Mouse (Mus musculus): ENCODE measurements around the gene Cd300a.

Cd300a gene

GRCm38 (mm10) chr11:114866486-114867360 is 23.1 kb upstream of the Cd300a start:
- in situ Hi-C loops (cut with MboI, MseI), result no loop called here

DNA sequence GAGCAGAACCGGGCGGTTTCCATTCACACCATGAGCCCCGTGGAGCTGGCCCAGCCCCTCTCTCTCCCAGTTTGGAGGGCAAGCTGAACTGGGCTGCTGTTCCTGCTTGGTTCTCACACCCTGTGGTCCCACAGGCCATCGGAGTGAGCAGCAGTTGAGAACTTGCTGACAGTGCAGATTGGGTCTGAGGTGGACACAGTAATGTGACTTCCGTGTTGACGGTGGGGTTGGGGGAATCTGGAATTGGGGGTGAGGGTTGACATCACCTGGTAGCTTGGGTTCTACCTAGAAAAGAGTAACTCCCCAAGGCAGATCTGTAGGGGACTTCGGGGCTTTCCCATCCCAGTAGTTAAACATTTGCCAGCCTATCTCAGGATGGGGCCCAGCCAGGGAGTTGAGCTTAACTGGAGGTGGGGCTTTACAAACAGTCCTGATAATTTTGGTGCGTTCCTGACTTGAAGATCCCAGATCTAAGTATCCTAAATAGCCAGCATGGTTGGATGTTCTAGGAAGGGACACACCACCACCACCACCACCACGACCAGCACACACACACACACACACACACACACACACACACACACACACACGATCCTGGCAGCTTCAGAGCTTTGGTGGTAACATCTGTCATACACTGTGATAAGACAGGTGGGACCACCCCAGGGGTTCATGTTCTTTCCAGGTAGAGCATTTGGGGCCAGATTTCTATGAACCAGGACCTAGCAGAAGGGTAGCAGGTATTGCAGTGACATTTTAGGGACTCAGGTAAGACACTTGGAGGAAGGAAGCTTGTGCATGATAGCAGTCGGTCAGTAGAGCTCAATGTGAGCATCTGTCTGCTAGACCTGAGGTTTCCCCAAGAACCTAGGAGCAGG is 22.2 kb upstream of the Cd300a start:
- in situ Hi-C loops (cut with MboI, MseI), result no loop called here

DNA sequence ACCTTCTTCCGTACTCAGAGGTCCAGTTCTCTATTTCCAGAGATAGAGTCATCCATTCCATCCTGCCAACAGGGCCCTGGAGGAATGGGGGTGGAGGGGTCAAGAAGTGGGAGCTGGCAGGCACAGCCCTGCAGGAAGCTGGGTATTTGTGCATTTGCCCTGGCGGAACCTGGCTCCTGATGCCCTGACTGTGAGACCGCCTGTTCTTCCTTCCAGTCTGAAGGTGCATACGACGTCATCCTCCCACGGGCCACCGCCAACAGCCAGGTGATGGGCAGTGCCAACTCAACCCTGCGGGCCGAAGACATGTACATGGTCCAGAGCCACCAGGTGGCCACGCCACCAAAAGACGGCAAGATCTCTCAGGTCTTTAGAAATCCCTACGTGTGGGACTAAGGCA is 21.6 kb upstream of the Cd300a start:
- in situ Hi-C loops (cut with MboI, MseI), result no loop called here

- in situ Hi-C loops (cut with MboI, MseI), result no loop called here
These were observed 20.1 kb upstream of the Cd300a start for GRCm38 (mm10) chr11:114869787-114870186.

DNA sequence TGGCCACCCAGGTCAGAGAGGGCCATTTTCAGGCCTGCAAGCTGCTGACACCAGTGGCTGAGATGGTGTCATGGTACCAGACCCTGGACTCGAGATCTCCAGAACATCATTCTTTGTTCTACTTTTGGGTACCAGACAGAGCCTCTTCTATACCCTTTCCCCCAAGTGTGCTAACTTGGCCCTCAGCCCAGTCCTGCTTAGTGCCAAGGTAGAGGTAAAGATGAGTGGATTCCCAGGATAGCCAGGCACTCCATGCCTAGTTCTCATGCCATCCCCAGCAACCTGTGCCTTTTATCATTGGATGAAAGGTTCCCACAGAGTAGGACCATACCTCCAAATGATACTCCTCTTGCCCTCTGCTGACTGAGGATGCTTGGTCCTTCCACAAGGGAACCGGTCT is 18.3 kb upstream of the Cd300a start:
- in situ Hi-C loops (cut with MboI, MseI), result no loop called here

- in situ Hi-C loops (cut with MboI, MseI), result no loop called here
These were observed 16.6 kb upstream of the Cd300a start for GRCm38 (mm10) chr11:114873022-114873817.

DNA sequence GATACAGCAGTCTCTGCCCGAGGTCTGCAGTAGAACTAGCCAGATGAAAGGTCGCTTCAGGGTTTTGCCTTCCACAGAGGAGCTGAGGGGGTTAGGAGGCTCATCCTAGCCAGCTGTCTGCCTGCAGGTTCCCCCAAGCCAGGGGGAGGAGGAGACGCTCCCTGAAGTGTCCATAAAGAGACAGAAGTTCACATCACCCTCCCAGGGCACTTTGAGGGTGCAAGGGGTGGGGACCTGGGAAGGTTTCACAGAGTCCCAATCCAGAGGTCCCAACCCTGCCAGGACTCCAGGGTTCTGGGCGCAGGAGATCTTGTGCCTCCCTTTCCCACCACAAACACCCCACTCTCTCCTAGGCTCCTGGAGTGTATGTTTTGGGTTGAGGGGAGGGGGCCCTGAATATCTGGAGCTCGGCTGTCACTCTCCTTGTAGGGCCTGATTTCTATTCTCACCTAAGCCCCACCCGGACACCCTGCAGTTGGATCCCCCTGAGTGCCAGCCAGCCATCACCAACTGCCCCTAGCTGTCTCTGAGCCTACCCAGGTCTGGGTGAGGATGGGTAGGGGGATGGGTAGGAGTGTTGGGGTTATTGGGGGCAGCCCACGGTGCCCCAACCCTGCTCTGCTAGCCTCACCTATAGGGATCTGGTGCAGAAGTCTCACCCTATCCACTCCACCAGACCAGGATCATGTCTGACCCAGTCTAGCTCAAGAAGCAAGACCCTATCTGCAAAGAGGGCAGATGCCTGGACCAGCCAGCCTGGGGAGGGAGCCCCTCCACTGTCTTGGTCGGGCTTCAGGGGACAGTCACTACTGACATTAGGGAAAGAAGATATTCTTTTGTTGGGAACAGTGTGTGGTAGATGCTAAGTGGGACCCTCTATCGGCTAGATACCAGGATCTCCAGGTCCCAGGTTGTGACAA is 15.4 kb upstream of the Cd300a start:
- in situ Hi-C loops (cut with MboI, MseI), result no loop called here

GRCm38 (mm10) chr11:114875301-114875801 is 14.5 kb upstream of the Cd300a start:
- in situ Hi-C loops (cut with MboI, MseI), result no loop called here

- in situ Hi-C loops (cut with MboI, MseI), result no loop called here
These were observed 13.7 kb upstream of the Cd300a start for GRCm38 (mm10) chr11:114876176-114876575.

DNA sequence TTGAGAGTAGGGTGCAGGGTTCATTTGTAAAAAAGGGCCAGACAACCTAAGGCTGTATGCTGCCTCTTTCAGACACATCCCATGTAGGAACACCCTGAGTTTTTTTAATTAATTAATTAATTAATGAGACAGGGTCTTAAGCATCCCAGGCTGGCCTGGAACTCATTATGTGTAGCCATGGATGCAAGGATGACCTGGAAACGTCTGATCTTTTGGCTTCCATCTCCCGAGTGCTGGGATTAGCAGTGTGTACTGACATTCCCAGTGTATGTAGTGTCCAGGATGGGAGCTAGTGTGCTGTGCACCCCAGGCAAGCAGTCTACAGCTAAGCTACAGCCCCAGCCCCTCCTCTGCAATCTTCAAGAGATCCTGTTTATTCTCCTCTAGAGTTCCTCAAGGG is 13.2 kb upstream of the Cd300a start:
- in situ Hi-C loops (cut with MboI, MseI), result no loop called here

DNA sequence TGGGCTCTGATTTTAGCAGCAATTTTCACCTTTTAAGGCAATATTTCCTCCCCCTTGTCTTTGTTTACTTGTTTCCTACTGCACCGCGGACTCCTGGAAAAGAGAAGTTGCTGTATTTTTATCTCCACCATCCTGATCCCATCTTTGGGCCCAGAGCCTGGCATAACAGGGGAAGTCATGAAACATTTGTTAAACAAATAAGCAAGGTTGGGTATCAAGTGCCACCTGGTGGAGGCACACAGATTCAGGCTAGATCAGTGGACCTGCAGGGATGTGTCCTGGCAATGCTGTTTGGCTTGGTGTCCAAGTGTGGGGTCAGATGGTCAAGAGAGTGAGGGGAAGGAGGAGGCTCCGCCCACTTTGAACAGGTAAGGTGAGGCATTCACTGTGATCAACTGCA is 12.7 kb upstream of the Cd300a start:
- in situ Hi-C loops (cut with MboI, MseI), result no loop called here

GRCm38 (mm10) chr11:114879666-114880065 is 10.2 kb upstream of the Cd300a start:
- in situ Hi-C loops (cut with MboI, MseI), result no loop called here

- in situ Hi-C loops (cut with MboI, MseI), result no loop called here
These were observed 9.7 kb upstream of the Cd300a start for GRCm38 (mm10) chr11:114880185-114880584.

DNA sequence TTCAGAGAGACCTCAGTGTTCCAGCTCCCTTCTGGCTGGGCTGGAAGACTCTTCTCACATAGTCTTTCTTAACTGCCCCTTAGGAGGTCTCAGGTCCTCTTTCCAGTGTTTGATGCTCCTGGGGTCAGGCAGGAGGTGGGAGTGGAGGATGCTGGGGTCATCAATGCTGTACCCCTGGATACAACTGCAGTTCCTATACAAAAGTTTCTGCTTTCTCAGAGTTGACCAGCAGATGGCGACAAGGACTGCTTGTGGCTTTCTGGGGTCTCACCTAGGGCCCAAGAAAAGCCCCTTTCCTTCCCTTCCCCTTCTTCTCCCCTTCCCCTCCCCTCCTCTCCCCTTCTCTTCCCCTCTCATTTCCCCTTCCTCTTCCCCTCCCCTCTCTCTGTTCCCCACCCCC is 9.3 kb upstream of the Cd300a start:
- in situ Hi-C loops (cut with MboI, MseI), result no loop called here

- in situ Hi-C loops (cut with MboI, MseI), result no loop called here
These were observed 6.5 kb upstream of the Cd300a start for GRCm38 (mm10) chr11:114883251-114883789.

DNA sequence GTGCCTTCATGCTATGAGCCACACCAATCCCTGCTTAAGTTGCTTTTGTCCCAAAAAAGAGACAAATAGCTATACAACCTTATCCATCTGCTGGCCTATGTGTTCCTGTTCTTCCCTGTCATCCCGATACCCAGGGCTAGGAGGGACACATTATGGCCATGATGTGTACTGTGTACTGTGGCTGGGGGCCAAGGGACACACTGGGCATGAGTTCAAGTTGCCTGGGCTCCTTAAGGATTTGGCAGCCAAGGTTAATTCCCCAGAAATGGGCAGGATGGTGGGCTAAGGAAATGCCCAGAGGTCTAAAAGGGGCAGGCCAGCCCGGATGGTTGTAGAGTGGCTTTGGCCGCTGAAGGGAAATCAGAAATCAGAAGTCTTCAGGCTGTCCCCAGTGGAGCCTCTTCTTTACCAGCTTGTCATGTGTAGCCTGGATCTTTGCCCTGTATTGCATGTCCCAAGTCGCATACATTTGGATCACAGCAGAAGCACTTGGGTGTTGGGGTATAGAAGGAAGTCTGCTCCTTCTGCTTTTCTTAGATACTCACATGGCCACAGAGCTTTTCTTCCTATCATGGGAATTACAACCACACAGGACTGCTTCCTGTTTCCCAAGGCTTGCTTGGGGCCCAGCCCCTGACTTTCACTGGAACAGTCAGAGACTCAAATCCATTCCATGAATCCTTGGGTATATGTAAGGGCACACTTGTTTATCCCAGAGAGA is 5.3 kb upstream of the Cd300a start:
- in situ Hi-C loops (cut with MboI, MseI), result no loop called here

GRCm38 (mm10) chr11:114890542-114890941 is 701 bp downstream of the Cd300a start:
- in situ Hi-C loops (cut with MboI, MseI), result no loop called here

DNA sequence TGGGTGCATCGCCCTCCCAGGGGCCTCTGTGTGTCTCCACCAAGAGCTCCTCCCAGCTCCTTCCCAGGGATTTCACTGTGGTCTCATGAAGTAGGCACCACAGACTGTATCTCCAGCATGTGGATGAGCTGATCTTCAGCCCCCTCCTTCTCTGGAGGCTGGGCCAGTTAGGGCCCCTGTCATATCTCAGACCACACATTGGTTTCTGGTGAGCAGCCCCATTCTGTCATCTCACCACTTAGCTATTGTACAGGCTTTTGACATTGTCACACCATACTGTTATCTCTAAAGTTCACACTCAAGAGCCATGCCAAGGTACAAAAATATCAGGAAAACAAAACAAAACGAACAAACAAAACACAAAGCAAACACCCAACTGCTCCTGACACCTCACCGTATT is 6.2 kb downstream of the Cd300a start:
- in situ Hi-C loops (cut with MboI, MseI), result loop anchor here (5.0 kb wide), 1 partner anchor 144 kb away; no protein-coding TSS in a partner anchor

- in situ Hi-C loops (cut with MboI, MseI), result loop anchor here (5.0 kb wide), 1 partner anchor 146 kb away; no protein-coding TSS in a partner anchor
These were observed 8.2 kb downstream of the Cd300a start for GRCm38 (mm10) chr11:114898026-114898425.
